In the genomic region with DNA sequence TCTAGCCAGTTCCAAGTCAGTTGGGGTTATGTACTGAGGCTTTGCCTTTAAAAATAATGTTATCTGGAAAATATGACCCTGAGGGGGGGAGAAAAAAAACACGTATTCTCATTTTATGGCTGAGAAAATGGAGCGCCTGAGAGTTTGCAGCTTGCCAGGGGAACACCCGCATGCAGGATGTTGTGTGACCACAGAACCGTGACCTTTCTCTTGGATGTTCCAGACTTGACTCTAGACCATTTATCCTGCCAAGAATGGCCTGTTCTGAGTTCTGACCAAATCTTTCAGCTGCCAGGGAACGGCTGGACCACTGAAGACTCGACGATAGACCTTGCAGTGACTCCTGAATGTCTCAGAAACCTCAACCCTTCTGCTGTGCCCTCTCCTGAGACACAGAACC, we compare ENCODE assay signal across 16 mouse cellular contexts. TPM values are rescaled to one million over a fixed set of nuclear protein-coding genes. Genes with fewer than 3 reads are reported as not detected.
DNase-seq lines count a peak whose midpoint lies in the region; ATAC-seq and TF ChIP-seq lines count a peak whose summit lies in the region.
"Had no signal": no experiment of that assay in that cellular context is flagged by ENCODE, and none has a peak within 500 bp of the region (broad histone marks: within the 10 kb centered on the region; RNA-seq: fewer than 3 reads in every experiment).

No protein-coding gene starts in this region.

- ATAC-seq in heart, embryonic 11.5 days (replicated peaks; ENCODE audit: insufficient number of reproducible peaks, low FRiP score, low TSS enrichment) = no peak
- ATAC-seq in heart, embryonic 15.5 days (replicated peaks; ENCODE audit: insufficient number of reproducible peaks, insufficient read depth, low FRiP score, low read depth) = no peak
- ATAC-seq in forebrain, postnatal 0 days = no peak
- ATAC-seq: CD4-positive, CD25-positive, alpha-beta regulatory T cell, adult 4 months; Patski had no signal

- H3K4me3 ChIP-seq in heart, embryonic 11.5 days (ENCODE audit: low read depth, low read length) = no peak overlapping the region
- no peak overlapping the region for H3K4me3 ChIP-seq in heart, embryonic 15.5 days
- H3K4me3 ChIP-seq in forebrain, postnatal 0 days (ENCODE audit: low read depth, low read length) = no peak overlapping the region
- H3K4me3 ChIP-seq in thymus, adult 2 months (ENCODE audit: control insufficient read depth, insufficient read depth, low read length) = no peak overlapping the region
- H3K4me3 ChIP-seq: hindbrain, embryonic 12.5 days; midbrain, embryonic 10.5 days had no signal

- no peaks in the 10 kb centered on the region for H3K36me3 ChIP-seq in heart, embryonic 11.5 days (ENCODE audit: control insufficient read depth, insufficient read depth, low read length)
- no peaks in the 10 kb centered on the region for H3K36me3 ChIP-seq in heart, embryonic 15.5 days
- peaks cover 2% of the 10 kb centered on the region; the same call in 1 of the 2 replicates for H3K36me3 ChIP-seq in forebrain, postnatal 0 days (ENCODE audit: insufficient read depth)
- no peaks in the 10 kb centered on the region for H3K36me3 ChIP-seq in thymus, adult 2 months (ENCODE audit: control insufficient read depth, insufficient read depth, low read length)
- H3K36me3 ChIP-seq: hindbrain, embryonic 12.5 days; midbrain, embryonic 10.5 days had no signal

- no peak overlapping the region for H3K9ac ChIP-seq in heart, embryonic 11.5 days (ENCODE audit: low read depth, low read length)
- H3K9ac ChIP-seq in heart, embryonic 15.5 days = no peak overlapping the region
- no peak overlapping the region for H3K9ac ChIP-seq in forebrain, postnatal 0 days
- H3K9ac ChIP-seq: hindbrain, embryonic 12.5 days; liver, embryonic 14.5 days had no signal

- no peaks in the 10 kb centered on the region for H3K9me3 ChIP-seq in heart, embryonic 11.5 days (replicated peaks; ENCODE audit: control insufficient read depth, low read length)
- H3K9me3 ChIP-seq in heart, embryonic 15.5 days (replicated peaks) = no peaks in the 10 kb centered on the region
- no peaks in the 10 kb centered on the region for H3K9me3 ChIP-seq in forebrain, postnatal 0 days (ENCODE audit: low read length)
- H3K9me3 ChIP-seq: hindbrain, embryonic 12.5 days; midbrain, embryonic 10.5 days had no signal

- no peak overlapping the region for H3K27ac ChIP-seq in heart, embryonic 11.5 days (ENCODE audit: low read depth, low read length)
- peak overlapping the region; percentile 82 for H3K27ac ChIP-seq in heart, embryonic 15.5 days
- H3K27ac ChIP-seq in forebrain, postnatal 0 days (ENCODE audit: low read depth, low read length) = no peak overlapping the region
- H3K27ac ChIP-seq in thymus, adult 2 months (ENCODE audit: control insufficient read depth, insufficient read depth, low read length) = no peak overlapping the region
- H3K27ac ChIP-seq: hindbrain, embryonic 12.5 days; liver, embryonic 14.5 days had no signal

- H3K4me2 ChIP-seq in heart, embryonic 11.5 days = no peak overlapping the region
- H3K4me2 ChIP-seq in heart, embryonic 15.5 days = no peak overlapping the region
- H3K4me2 ChIP-seq in forebrain, postnatal 0 days (ENCODE audit: low read depth) = no peak overlapping the region
- H3K4me2 ChIP-seq: hindbrain, embryonic 12.5 days had no signal

- peak; percentile 98 for DNase-seq in heart, adult 11 months
- peak; percentile 19 for DNase-seq in Muller cell, postnatal 12 days (ENCODE audit: inconsistent ontology term)
- DNase-seq in kidney, postnatal 36 days = peak; percentile 56 to 81
- DNase-seq in forebrain, postnatal 0 days = no peak
- no peak for DNase-seq in thymus, adult 2 months
- DNase-seq: thymus, adult 18-20 months had no signal

- no peak for TF ChIP-seq POLR2A in thymus, adult 2 months (IDR thresholded peaks at IDR 0.05; ENCODE audit: control insufficient read depth, extremely low read depth, insufficient read depth, low read length, poor library complexity)

- no peaks in the 10 kb centered on the region for H3K27me3 ChIP-seq in heart, embryonic 11.5 days (ENCODE audit: control insufficient read depth, insufficient read depth, low read length)
- H3K27me3 ChIP-seq in heart, embryonic 15.5 days = no peaks in the 10 kb centered on the region
- H3K27me3 ChIP-seq in forebrain, postnatal 0 days (ENCODE audit: insufficient read depth, low read length) = no peaks in the 10 kb centered on the region
- no peaks in the 10 kb centered on the region for H3K27me3 ChIP-seq in thymus, adult 2 months (ENCODE audit: control insufficient read depth, insufficient read depth, low read length)
- H3K27me3 ChIP-seq: hindbrain, embryonic 12.5 days; Patski had no signal

- no peak for TF ChIP-seq CTCF in forebrain, postnatal 0 days (IDR thresholded peaks at IDR 0.05; ENCODE audit: low read depth)
- no peak for TF ChIP-seq CTCF in thymus, adult 2 months (IDR thresholded peaks at IDR 0.05; ENCODE audit: borderline replicate concordance, control insufficient read depth, extremely low read depth, insufficient read depth, low read length, poor library complexity)

- 73% methylated on average over 7 of the region's 7 CpGs for WGBS in heart, embryonic 11.5 days (ENCODE audit: insufficient replicate concordance)
- WGBS in heart, embryonic 15.5 days = 61% methylated on average over 7 of the region's 7 CpGs
- WGBS in forebrain, postnatal 0 days = 89% methylated on average over 7 of the region's 7 CpGs
- WGBS in thymus, adult 2 months = 63% methylated on average over 7 of the region's 7 CpGs

- H3K4me1 ChIP-seq in heart, embryonic 11.5 days (ENCODE audit: control insufficient read depth, insufficient read depth, low read length) = no peaks in the 10 kb centered on the region
- 0 out of 2 replicates have a peak, but pooled peaks cover 2% of the 10 kb centered on the region for H3K4me1 ChIP-seq in heart, embryonic 15.5 days (replicated peaks)
- no peaks in the 10 kb centered on the region for H3K4me1 ChIP-seq in forebrain, postnatal 0 days (ENCODE audit: insufficient read depth)
- H3K4me1 ChIP-seq in thymus, adult 2 months (replicated peaks; ENCODE audit: control insufficient read depth, insufficient read depth, low read length) = no peaks in the 10 kb centered on the region
- H3K4me1 ChIP-seq: hindbrain, embryonic 12.5 days had no signal

RNA-seq across cellular contexts. Expression of gene Cd300lg, which starts 11.9 kb away (rescaled TPM):
- polyA plus RNA-seq in heart, embryonic 11.5 days (2014; fragmentation: Nextera tagmentation; extraction: Ambion mirVana) = 0.70 and 0.79 TPM in 2 replicates
- polyA plus RNA-seq in heart, embryonic 15.5 days (2015; fragmentation: Nextera tagmentation; extraction: Ambion mirVana) = 7.2 and 8.4 TPM in 2 replicates
- 0.69 and 0.86 TPM in 2 replicates for total RNA-seq in forebrain, postnatal 0 days (2014; rRNA removed)
- polyA plus RNA-seq in forebrain, postnatal 0 days (2015; fragmentation: Nextera tagmentation; extraction: Ambion mirVana) = 0.15 and 0.30 TPM in 2 replicates
- 12.5 and 18.3 TPM in 2 replicates for polyA plus RNA-seq in thymus, adult 2 months (2012; rRNA removed)
- total RNA-seq: left cerebral cortex, postnatal 10 days had no signal
- polyA plus RNA-seq: CD4-positive, CD25-positive, alpha-beta regulatory T cell, adult 4 months; Patski had no signal

RNA-seq across cellular contexts. Expression of gene Mpp3, which starts 24.9 kb away (rescaled TPM):
- 2.7 and 3.4 TPM in 2 replicates for polyA plus RNA-seq in heart, embryonic 11.5 days (2014; fragmentation: Nextera tagmentation; extraction: Ambion mirVana)
- 2.9 and 3.6 TPM in 2 replicates for polyA plus RNA-seq in heart, embryonic 15.5 days (2015; fragmentation: Nextera tagmentation; extraction: Ambion mirVana)
- total RNA-seq in forebrain, postnatal 0 days (2014; rRNA removed) = 56.6 and 60.3 TPM in 2 replicates
- polyA plus RNA-seq in forebrain, postnatal 0 days (2015; fragmentation: Nextera tagmentation; extraction: Ambion mirVana) = 45.5 and 46.4 TPM in 2 replicates
- polyA plus RNA-seq in thymus, adult 2 months (2012; rRNA removed) = 0.28 and 0.50 TPM in 2 replicates

RNA-seq across cellular contexts. Expression of gene Mpp2, which starts 35.1 kb away (rescaled TPM):
- polyA plus RNA-seq in heart, embryonic 11.5 days (2014; fragmentation: Nextera tagmentation; extraction: Ambion mirVana) = 9.7 and 11.4 TPM in 2 replicates
- polyA plus RNA-seq in heart, embryonic 15.5 days (2015; fragmentation: Nextera tagmentation; extraction: Ambion mirVana) = 6.0 and 9.3 TPM in 2 replicates
- total RNA-seq in forebrain, postnatal 0 days (2014; rRNA removed) = 27.3 and 28.3 TPM in 2 replicates
- 14.1 and 21.4 TPM in 2 replicates for polyA plus RNA-seq in forebrain, postnatal 0 days (2015; fragmentation: Nextera tagmentation; extraction: Ambion mirVana)
- polyA plus RNA-seq in thymus, adult 2 months (2012; rRNA removed) = 3.7 and 3.8 TPM in 2 replicates

RNA-seq across cellular contexts. Expression of gene Ppy, which starts 47.9 kb away (rescaled TPM):
- polyA plus RNA-seq in heart, embryonic 11.5 days (2014; fragmentation: Nextera tagmentation; extraction: Ambion mirVana) = not detected in 2 replicates
- not detected in 2 replicates for polyA plus RNA-seq in heart, embryonic 15.5 days (2015; fragmentation: Nextera tagmentation; extraction: Ambion mirVana)
- total RNA-seq in forebrain, postnatal 0 days (2014; rRNA removed) = not detected in 2 replicates
- polyA plus RNA-seq in forebrain, postnatal 0 days (2015; fragmentation: Nextera tagmentation; extraction: Ambion mirVana) = not detected in 2 replicates
- polyA plus RNA-seq in thymus, adult 2 months (2012; rRNA removed) = 11.8 TPM in 2 replicates
- total RNA-seq: left cerebral cortex, postnatal 10 days had no signal
- polyA plus RNA-seq: CD4-positive, CD25-positive, alpha-beta regulatory T cell, adult 4 months; cerebellum, adult 2 months; hindbrain, embryonic 12.5 days; liver, embryonic 14.5 days; midbrain, embryonic 10.5 days; neural tube, embryonic 11.5 days; Patski had no signal

RNA-seq across cellular contexts. Expression of gene Pyy, which starts 54.4 kb away (rescaled TPM):
- 0.69 TPM in 1 of 2 replicates, not detected in the other for polyA plus RNA-seq in heart, embryonic 11.5 days (2014; fragmentation: Nextera tagmentation; extraction: Ambion mirVana)
- polyA plus RNA-seq in heart, embryonic 15.5 days (2015; fragmentation: Nextera tagmentation; extraction: Ambion mirVana) = not detected in 2 replicates
- total RNA-seq in forebrain, postnatal 0 days (2014; rRNA removed) = not detected in 2 replicates
- not detected in 2 replicates for polyA plus RNA-seq in forebrain, postnatal 0 days (2015; fragmentation: Nextera tagmentation; extraction: Ambion mirVana)
- polyA plus RNA-seq in thymus, adult 2 months (2012; rRNA removed) = 51.8 and 53.2 TPM in 2 replicates
- total RNA-seq: left cerebral cortex, postnatal 10 days had no signal
- polyA plus RNA-seq: CD4-positive, CD25-positive, alpha-beta regulatory T cell, adult 4 months; midbrain, embryonic 10.5 days; neural tube, embryonic 11.5 days; Patski had no signal

Comparison
In these comparisons a context has a peak if more than half of its experiments do, and no peak if none do; other contexts are left out.
1. DNase-seq: peak in heart, adult 11 months (single experiment), Muller cell, postnatal 12 days (single experiment) and kidney, postnatal 36 days (2 of 2); none in forebrain, postnatal 0 days (single experiment) and thymus, adult 2 months (single experiment).
2. RNA of gene Mpp3, which starts 24.9 kb away (polyA plus RNA-seq): 45.5 to 46.4 TPM in forebrain, postnatal 0 days; 2.9 to 3.6 TPM in heart, embryonic 15.5 days, 2.7 to 3.4 TPM in heart, embryonic 11.5 days and 0.28 to 0.50 TPM in thymus, adult 2 months; every median in the first group is over 10 times any median in the second.